Mouse (Mus musculus) midbrain, embryonic 13.5 days (tissue): ENCODE results near the gene Mael. TPM values are rescaled to one million over a fixed set of nuclear protein-coding genes. Genes with fewer than 3 reads are reported as not detected.

Experiments used
- ATAC-seq: fragments of 200-750 bp; cut with Nextera tagmentation; 2 replicates; pipeline ENCODE4 v1.8.0; 2017; ENCODE audit warnings: mild to moderate bottlenecking, moderate TSS enrichment, moderate library complexity
- H3K27ac ChIP-seq: fragments of 300-500 bp; sonication (generic); 2 replicates; pipeline ENCODE4 v1.5.1; 2015; ENCODE audit warnings: inconsistent platforms, mild to moderate bottlenecking, moderate library complexity
- H3K27me3 ChIP-seq: fragments of 300-500 bp; sonication (generic); 2 replicates; pipeline ENCODE4 v1.6.1; 2015; ENCODE audit warnings: mild to moderate bottlenecking, inconsistent platforms
- H3K36me3 ChIP-seq: fragments of 300-500 bp; sonication (generic); 2 replicates; pipeline ENCODE4 v1.6.1; 2015; ENCODE audit warnings: mild to moderate bottlenecking, inconsistent platforms
- H3K4me1 ChIP-seq: fragments of 300-500 bp; sonication (generic); replicated peaks from 2 replicates; pipeline ENCODE4 v1.6.1; 2015; ENCODE audit warnings: inconsistent platforms
- H3K4me2 ChIP-seq: fragments of 300-500 bp; sonication (generic); replicated peaks from 2 replicates; pipeline ENCODE4 v1.6.1; 2015; ENCODE audit warnings: moderate library complexity, mild to moderate bottlenecking, inconsistent platforms
- H3K4me3 ChIP-seq: fragments of 300-500 bp; sonication (generic); replicated peaks from 2 replicates; pipeline ENCODE4 v1.5.1; 2015; ENCODE audit warnings: mild to moderate bottlenecking, inconsistent platforms
- H3K9ac ChIP-seq: fragments of 300-500 bp; sonication (generic); replicated peaks from 2 replicates; pipeline ENCODE4 v1.6.1; 2015; ENCODE audit warnings: mild to moderate bottlenecking, inconsistent platforms
- H3K9me3 ChIP-seq: fragments of 300-500 bp; sonication (generic); 2 replicates; pipeline ENCODE4 v1.6.1; 2016; ENCODE audit warnings: mild to moderate bottlenecking, inconsistent platforms
- WGBS: fragments of 180-500 bp; shearing (Covaris S2); methylation state at CpG from one replicate; pipeline ENCODE4 v1.1.7; 2015; 5-methylcytosine and 5-hydroxymethylcytosine counted together
- polyA plus RNA-seq: library from polyadenylated mRNA; unstranded; fragments of >200 nt; fragmentation: Nextera tagmentation; extraction: Ambion mirVana; gene quantifications from 2 replicates; pipeline ENCODE4 v1.2.1, GENCODE M21; 2015

Mael gene
- polyA plus RNA-seq, 1 experiment from 2014 or later: not detected

GRCm38 (mm10) chr1:166165159-166165558 lies 73.4 kb downstream of the Mael start:
- WGBS: 92% methylated on average over 9 of the region's 9 CpGs
- H3K27ac ChIP-seq: no peak overlapping the region
- no peaks in the 10 kb centered on the region for H3K9me3 ChIP-seq

GRCm38 (mm10) chr1:166164580-166164979 lies 74.0 kb downstream of the Mael start:
- WGBS: 87% methylated on average over 14 of the region's 14 CpGs
- H3K4me2 ChIP-seq: no peak overlapping the region
- ATAC-seq: no peak

More at GRCm38 (mm10) chr1:166165159-166165558, 73.4 kb downstream of the Mael start:
- no peaks in the 10 kb centered on the region for H3K36me3 ChIP-seq
- H3K9ac ChIP-seq: no peak overlapping the region
- no peak for ATAC-seq
- H3K4me1 ChIP-seq: peaks cover 4% of the 10 kb centered on the region; the same call in 1 of the 2 replicates
- no peak overlapping the region for H3K4me2 ChIP-seq
- H3K27me3 ChIP-seq: peaks cover 2% of the 10 kb centered on the region
- no peak overlapping the region for H3K4me3 ChIP-seq

GRCm38 (mm10) chr1:166160569-166161445 lies 77.7 kb downstream of the Mael start:
- Histone ChIP-seq H3K4me1 (peaks cover 4% of the 10 kb centered on the region; the same call in 1 of the 2 replicates), H3K36me3 (no peaks in the 10 kb centered on the region), H3K4me3 (peak overlapping the region; percentile 18), H3K9me3 (no peaks in the 10 kb centered on the region), H3K27me3 (peaks cover 16% of the 10 kb centered on the region), H3K9ac (0 out of 2 replicates have a peak overlapping the region, but pooled peaks have one; percentile 45), H3K4me2 (peak overlapping the region; percentile 48), H3K27ac (no peak overlapping the region)
- peak; percentile 69 for ATAC-seq
- WGBS: 17% methylated on average over 24 of the region's 24 CpGs

More at GRCm38 (mm10) chr1:166164580-166164979, 74.0 kb downstream of the Mael start:
- Histone ChIP-seq H3K4me3 (no peak overlapping the region), H3K9me3 (no peaks in the 10 kb centered on the region), H3K9ac (no peak overlapping the region), H3K27me3 (peaks cover 8% of the 10 kb centered on the region), H3K27ac (no peak overlapping the region), H3K4me1 (peaks cover 4% of the 10 kb centered on the region; the same call in 1 of the 2 replicates), H3K36me3 (no peaks in the 10 kb centered on the region)

GRCm38 (mm10) chr1:166160111-166160510 lies 78.4 kb downstream of the Mael start:
- Histone ChIP-seq H3K9ac (no peak overlapping the region), H3K27me3 (peaks cover 22% of the 10 kb centered on the region), H3K27ac (no peak overlapping the region), H3K4me1 (peaks cover 4% of the 10 kb centered on the region; the same call in 1 of the 2 replicates), H3K4me3 (peak overlapping the region; percentile 18; the same call in 1 of the 2 replicates), H3K9me3 (no peaks in the 10 kb centered on the region), H3K4me2 (peak overlapping the region; percentile 48), H3K36me3 (no peaks in the 10 kb centered on the region)
- 50% methylated on average over 5 of the region's 5 CpGs for WGBS
- ATAC-seq: peak; percentile 5; the same call in 1 of the 2 replicates

- Histone ChIP-seq H3K9ac (no peak overlapping the region), H3K4me1 (peaks cover 5% of the 10 kb centered on the region), H3K4me2 (no peak overlapping the region), H3K4me3 (no peak overlapping the region), H3K27ac (no peak overlapping the region), H3K9me3 (no peaks in the 10 kb centered on the region), H3K36me3 (no peaks in the 10 kb centered on the region), H3K27me3 (peaks cover 31% of the 10 kb centered on the region)
- 72% methylated on average over 9 of the region's 9 CpGs for WGBS
- ATAC-seq: no peak
Observed at GRCm38 (mm10) chr1:166158664-166159063, 79.9 kb downstream of the Mael start.

- Histone ChIP-seq H3K4me2 (no peak overlapping the region), H3K9me3 (no peaks in the 10 kb centered on the region), H3K36me3 (no peaks in the 10 kb centered on the region), H3K4me1 (peaks cover 5% of the 10 kb centered on the region), H3K27ac (no peak overlapping the region), H3K4me3 (no peak overlapping the region), H3K27me3 (peaks cover 31% of the 10 kb centered on the region), H3K9ac (no peak overlapping the region)
- WGBS: 82% methylated on average over 12 of the region's 12 CpGs
- no peak for ATAC-seq
Observed at GRCm38 (mm10) chr1:166157712-166158111, 80.8 kb downstream of the Mael start.

- H3K9me3 ChIP-seq: no peaks in the 10 kb centered on the region
- no peak overlapping the region for H3K4me2 ChIP-seq
- no peak overlapping the region for H3K4me3 ChIP-seq
- H3K36me3 ChIP-seq: no peaks in the 10 kb centered on the region
- H3K27ac ChIP-seq: no peak overlapping the region
- H3K9ac ChIP-seq: no peak overlapping the region
- 60% methylated on average over 10 of the region's 10 CpGs for WGBS
- no peak for ATAC-seq
- peaks cover 12% of the 10 kb centered on the region; the same call in 1 of the 2 replicates for H3K4me1 ChIP-seq
- peaks cover 36% of the 10 kb centered on the region for H3K27me3 ChIP-seq
Observed at GRCm38 (mm10) chr1:166155113-166155494, 83.4 kb downstream of the Mael start.

- no peak overlapping the region for H3K27ac ChIP-seq
- peaks cover 29% of the 10 kb centered on the region for H3K27me3 ChIP-seq
- ATAC-seq: peak; percentile 35
- no peaks in the 10 kb centered on the region for H3K36me3 ChIP-seq
- peak overlapping the region; percentile 33 for H3K4me2 ChIP-seq
- H3K4me3 ChIP-seq: 0 out of 2 replicates have a peak overlapping the region, but pooled peaks have one; percentile 8
- H3K4me1 ChIP-seq: peaks cover 12% of the 10 kb centered on the region; the same call in 1 of the 2 replicates
- H3K9ac ChIP-seq: 0 out of 2 replicates have a peak overlapping the region, but pooled peaks have one; percentile 25
- WGBS: 22% methylated on average over 29 of the region's 29 CpGs
- H3K9me3 ChIP-seq: no peaks in the 10 kb centered on the region
Observed at GRCm38 (mm10) chr1:166154162-166155112, 84.1 kb downstream of the Mael start.

- peak; percentile 47 for ATAC-seq
- no peaks in the 10 kb centered on the region for H3K36me3 ChIP-seq
- H3K4me3 ChIP-seq: no peak overlapping the region
- H3K4me1 ChIP-seq: peaks cover 12% of the 10 kb centered on the region; the same call in 1 of the 2 replicates
- no peak overlapping the region for H3K4me2 ChIP-seq
- no peak overlapping the region for H3K27ac ChIP-seq
- no peaks in the 10 kb centered on the region for H3K9me3 ChIP-seq
- peaks cover 23% of the 10 kb centered on the region for H3K27me3 ChIP-seq
- no peak overlapping the region for H3K9ac ChIP-seq
- WGBS: 12% methylated on average over 18 of the region's 18 CpGs
Observed at GRCm38 (mm10) chr1:166153351-166154120, 85.0 kb downstream of the Mael start.

- Histone ChIP-seq H3K27ac (no peak overlapping the region), H3K27me3 (peaks cover 23% of the 10 kb centered on the region), H3K36me3 (no peaks in the 10 kb centered on the region), H3K4me2 (no peak overlapping the region), H3K9me3 (no peaks in the 10 kb centered on the region), H3K4me1 (peaks cover 12% of the 10 kb centered on the region; the same call in 1 of the 2 replicates), H3K9ac (no peak overlapping the region), H3K4me3 (no peak overlapping the region)
- 92% methylated on average over 10 of the region's 10 CpGs for WGBS
- no peak for ATAC-seq
Observed at GRCm38 (mm10) chr1:166152034-166152433, 86.5 kb downstream of the Mael start.

GRCm38 (mm10) chr1:166151341-166151740 lies 87.2 kb downstream of the Mael start:
- no peak for ATAC-seq
- H3K27me3 ChIP-seq: peaks cover 23% of the 10 kb centered on the region
- H3K4me2 ChIP-seq: no peak overlapping the region
- WGBS: 51% methylated on average over 11 of the region's 11 CpGs
- H3K9me3 ChIP-seq: no peaks in the 10 kb centered on the region
- no peaks in the 10 kb centered on the region for H3K36me3 ChIP-seq
- H3K4me3 ChIP-seq: no peak overlapping the region
- no peak overlapping the region for H3K9ac ChIP-seq
- peaks cover 12% of the 10 kb centered on the region; the same call in 1 of the 2 replicates for H3K4me1 ChIP-seq
- H3K27ac ChIP-seq: no peak overlapping the region
